Mouse (Mus musculus): ENCODE measurements around the gene Trp53i11. TPM values are rescaled to one million over a fixed set of nuclear protein-coding genes. Genes with fewer than 3 reads are reported as not detected.

The Trp53i11 gene
- polyA plus RNA-seq, 1 experiment from 2014 or later, result 171 TPM

GRCm38 (mm10) chr2:93191488-93192181, 4.3 kb downstream of the Trp53i11 start:
- H3K27ac ChIP-seq (replicated peaks), result peak overlapping the region; percentile 97
- H3K9me3 ChIP-seq (replicated peaks), result no peaks in the 10 kb centered on the region
- 59% methylated on average over 14 of the region's 14 CpGs for WGBS
- peak overlapping the region; percentile 98 for H3K4me3 ChIP-seq
- peaks cover 12% of the 10 kb centered on the region for H3K27me3 ChIP-seq (ENCODE audit: low read depth, poor library complexity, severe bottlenecking)
- no peak for DNase-seq (ENCODE audit: low spot score)
- peaks cover 48% of the 10 kb centered on the region for H3K36me3 ChIP-seq
- peaks cover 95% of the 10 kb centered on the region for H3K4me1 ChIP-seq

GRCm38 (mm10) chr2:93192182-93192560, 4.8 kb downstream of the Trp53i11 start:
- Histone ChIP-seq H3K4me1 (peaks cover 93% of the 10 kb centered on the region), H3K27ac (replicated peaks) (peak overlapping the region; percentile 97), H3K27me3 (ENCODE audit: low read depth, poor library complexity, severe bottlenecking) (peaks cover 9% of the 10 kb centered on the region; the same call in 1 of the 2 replicates), H3K4me3 (peak overlapping the region; percentile 98), H3K9me3 (replicated peaks) (no peaks in the 10 kb centered on the region), H3K36me3 (peaks cover 53% of the 10 kb centered on the region)
- 59% methylated on average over 9 of the region's 9 CpGs for WGBS
- no peak for DNase-seq (ENCODE audit: low spot score)

- peaks cover 5% of the 10 kb centered on the region; the same call in 1 of the 2 replicates for H3K27me3 ChIP-seq (ENCODE audit: low read depth, poor library complexity, severe bottlenecking)
- H3K4me3 ChIP-seq, result peak overlapping the region; percentile 98
- H3K27ac ChIP-seq (replicated peaks), result peak overlapping the region; percentile 97
- peaks cover 58% of the 10 kb centered on the region for H3K36me3 ChIP-seq
- peaks cover 88% of the 10 kb centered on the region for H3K4me1 ChIP-seq
- 6% methylated on average over 6 of the region's 6 CpGs for WGBS
- DNase-seq (ENCODE audit: low spot score), result peak; percentile 72
- no peaks in the 10 kb centered on the region for H3K9me3 ChIP-seq (replicated peaks)
Observed at GRCm38 (mm10) chr2:93192671-93193080, 5.3 kb downstream of the Trp53i11 start.

GRCm38 (mm10) chr2:93193806-93194205, 6.5 kb downstream of the Trp53i11 start:
- Histone ChIP-seq H3K27ac (replicated peaks) (peak overlapping the region; percentile 97), H3K4me1 (peaks cover 91% of the 10 kb centered on the region), H3K27me3 (ENCODE audit: low read depth, poor library complexity, severe bottlenecking) (no peaks in the 10 kb centered on the region; the same call in 1 of the 2 replicates), H3K9me3 (replicated peaks) (no peaks in the 10 kb centered on the region), H3K4me3 (no peak overlapping the region), H3K36me3 (peaks cover 70% of the 10 kb centered on the region)
- 65% methylated on average over 4 of the region's 4 CpGs for WGBS
- no peak for DNase-seq (ENCODE audit: low spot score)

GRCm38 (mm10) chr2:93198846-93199245, 11.5 kb downstream of the Trp53i11 start:
- Histone ChIP-seq H3K36me3 (peaks cover 97% of the 10 kb centered on the region), H3K27ac (replicated peaks) (peak overlapping the region; percentile 58), H3K27me3 (ENCODE audit: low read depth, poor library complexity, severe bottlenecking) (no peaks in the 10 kb centered on the region), H3K9me3 (replicated peaks) (no peaks in the 10 kb centered on the region), H3K4me1 (peaks cover 78% of the 10 kb centered on the region), H3K4me3 (no peak overlapping the region)
- DNase-seq (ENCODE audit: low spot score), result peak; percentile 91
- WGBS, result 25% methylated on average over 3 of the region's 3 CpGs

- WGBS, result 42% methylated on average over 13 of the region's 13 CpGs
- peak overlapping the region; percentile 58 for H3K27ac ChIP-seq (replicated peaks)
- H3K4me1 ChIP-seq, result peaks cover 78% of the 10 kb centered on the region
- H3K27me3 ChIP-seq (ENCODE audit: low read depth, poor library complexity, severe bottlenecking), result no peaks in the 10 kb centered on the region
- DNase-seq (ENCODE audit: low spot score), result peak; percentile 76
- no peak overlapping the region for H3K4me3 ChIP-seq
- peaks cover 97% of the 10 kb centered on the region for H3K36me3 ChIP-seq
- no peaks in the 10 kb centered on the region for H3K9me3 ChIP-seq (replicated peaks)
Observed at GRCm38 (mm10) chr2:93199531-93199974, 12.2 kb downstream of the Trp53i11 start.

- DNase-seq (ENCODE audit: low spot score), result no peak
- Histone ChIP-seq H3K9me3 (replicated peaks) (no peaks in the 10 kb centered on the region), H3K27ac (replicated peaks) (peak overlapping the region; percentile 58; the same call in 1 of the 2 replicates), H3K4me1 (peaks cover 68% of the 10 kb centered on the region), H3K27me3 (ENCODE audit: low read depth, poor library complexity, severe bottlenecking) (no peaks in the 10 kb centered on the region), H3K4me3 (no peak overlapping the region), H3K36me3 (peaks cover 99% of the 10 kb centered on the region)
- WGBS, result 83% methylated on average over 10 of the region's 10 CpGs
Observed at GRCm38 (mm10) chr2:93200681-93201340, 13.5 kb downstream of the Trp53i11 start.

GRCm38 (mm10) chr2:93201997-93202396, 14.6 kb downstream of the Trp53i11 start:
- Histone ChIP-seq H3K4me3 (no peak overlapping the region), H3K27ac (replicated peaks) (no peak overlapping the region), H3K27me3 (ENCODE audit: low read depth, poor library complexity, severe bottlenecking) (no peaks in the 10 kb centered on the region), H3K36me3 (peaks cover 99% of the 10 kb centered on the region), H3K4me1 (peaks cover 57% of the 10 kb centered on the region), H3K9me3 (replicated peaks) (no peaks in the 10 kb centered on the region)
- DNase-seq (ENCODE audit: low spot score), result no peak
- WGBS, result 89% methylated on average over 3 of the region's 3 CpGs

GRCm38 (mm10) chr2:93202782-93203181, 15.4 kb downstream of the Trp53i11 start:
- Histone ChIP-seq H3K27ac (replicated peaks) (no peak overlapping the region), H3K9me3 (replicated peaks) (no peaks in the 10 kb centered on the region), H3K4me1 (peaks cover 57% of the 10 kb centered on the region), H3K27me3 (ENCODE audit: low read depth, poor library complexity, severe bottlenecking) (no peaks in the 10 kb centered on the region), H3K4me3 (no peak overlapping the region), H3K36me3 (peaks cover 99% of the 10 kb centered on the region)
- WGBS, result 69% methylated on average over 1 of the region's 1 CpGs
- no peak for DNase-seq (ENCODE audit: low spot score)

GRCm38 (mm10) chr2:93203682-93204081, 16.3 kb downstream of the Trp53i11 start:
- Histone ChIP-seq H3K4me1 (peaks cover 49% of the 10 kb centered on the region), H3K4me3 (no peak overlapping the region), H3K9me3 (replicated peaks) (no peaks in the 10 kb centered on the region), H3K36me3 (peaks cover 99% of the 10 kb centered on the region), H3K27me3 (ENCODE audit: low read depth, poor library complexity, severe bottlenecking) (no peaks in the 10 kb centered on the region), H3K27ac (replicated peaks) (peak overlapping the region; percentile 55)
- 17% methylated on average over 10 of the region's 10 CpGs for WGBS
- DNase-seq (ENCODE audit: low spot score), result peak; percentile 73

GRCm38 (mm10) chr2:93204571-93204970, 17.2 kb downstream of the Trp53i11 start:
- no peak for DNase-seq (ENCODE audit: low spot score)
- peak overlapping the region; percentile 55; the same call in 1 of the 2 replicates for H3K27ac ChIP-seq (replicated peaks)
- no peaks in the 10 kb centered on the region for H3K9me3 ChIP-seq (replicated peaks)
- no peak overlapping the region for H3K4me3 ChIP-seq
- peaks cover 100% of the 10 kb centered on the region for H3K36me3 ChIP-seq
- H3K4me1 ChIP-seq, result peaks cover 40% of the 10 kb centered on the region
- 86% methylated on average over 6 of the region's 6 CpGs for WGBS
- no peaks in the 10 kb centered on the region for H3K27me3 ChIP-seq (ENCODE audit: low read depth, poor library complexity, severe bottlenecking)

- Histone ChIP-seq H3K4me1 (peaks cover 27% of the 10 kb centered on the region), H3K9me3 (replicated peaks) (no peaks in the 10 kb centered on the region), H3K36me3 (peaks cover 100% of the 10 kb centered on the region), H3K4me3 (no peak overlapping the region), H3K27ac (replicated peaks) (no peak overlapping the region), H3K27me3 (ENCODE audit: low read depth, poor library complexity, severe bottlenecking) (no peaks in the 10 kb centered on the region)
- 100% methylated on average over 1 of the region's 1 CpGs for WGBS
- DNase-seq (ENCODE audit: low spot score), result no peak
Observed at GRCm38 (mm10) chr2:93206126-93206525, 18.8 kb downstream of the Trp53i11 start.

- H3K4me1 ChIP-seq, result peaks cover 26% of the 10 kb centered on the region
- H3K4me3 ChIP-seq, result no peak overlapping the region
- peaks cover 17% of the 10 kb centered on the region for H3K27me3 ChIP-seq (ENCODE audit: low read depth, poor library complexity, severe bottlenecking)
- 84% methylated on average over 2 of the region's 2 CpGs for WGBS
- no peaks in the 10 kb centered on the region for H3K9me3 ChIP-seq (replicated peaks)
- no peak overlapping the region for H3K27ac ChIP-seq (replicated peaks)
- no peak for DNase-seq (ENCODE audit: low spot score)
- H3K36me3 ChIP-seq, result peaks cover 89% of the 10 kb centered on the region
Observed at GRCm38 (mm10) chr2:93212386-93212785, 25.0 kb downstream of the Trp53i11 start.
